Mouse (Mus musculus) brain, embryonic 14.5 days (tissue): ENCODE measurements at regions not wholly inside any gene's neighbourhood (a gene's known extent, or its start where the extent isn't known, plus 50 kb on each side); places are given as distances from the start of the nearest gene placed in this dataset.

Experiments
- CTCF ChIP-seq: fragments of 200-500 bp; IDR thresholded peaks from 2 replicates; pipeline ENCODE4 v1.5.1; 2012; ENCODE audit warnings: inconsistent platforms, mild to moderate bottlenecking, moderate library complexity, borderline replicate concordance; ENCODE audit not compliant: insufficient read depth, insufficient read length; ENCODE audit errors: extremely low read depth
- POLR2A ChIP-seq: fragments of 200-500 bp; IDR thresholded peaks from 2 replicates; pipeline ENCODE4 v1.6.1; 2012; ENCODE audit warnings: mild to moderate bottlenecking, inconsistent platforms, borderline replicate concordance; ENCODE audit not compliant: poor library complexity, insufficient read depth, insufficient read length, severe bottlenecking; ENCODE audit errors: extremely low read depth

GRCm38 (mm10) chr7:136035735-136036134, 319.6 kb upstream of the Mki67 start:
- TF ChIP-seq CTCF (no peak), POLR2A (no peak)
